Comparison of ENCODE assay signal across 8 mouse cellular contexts in the genomic region with DNA sequence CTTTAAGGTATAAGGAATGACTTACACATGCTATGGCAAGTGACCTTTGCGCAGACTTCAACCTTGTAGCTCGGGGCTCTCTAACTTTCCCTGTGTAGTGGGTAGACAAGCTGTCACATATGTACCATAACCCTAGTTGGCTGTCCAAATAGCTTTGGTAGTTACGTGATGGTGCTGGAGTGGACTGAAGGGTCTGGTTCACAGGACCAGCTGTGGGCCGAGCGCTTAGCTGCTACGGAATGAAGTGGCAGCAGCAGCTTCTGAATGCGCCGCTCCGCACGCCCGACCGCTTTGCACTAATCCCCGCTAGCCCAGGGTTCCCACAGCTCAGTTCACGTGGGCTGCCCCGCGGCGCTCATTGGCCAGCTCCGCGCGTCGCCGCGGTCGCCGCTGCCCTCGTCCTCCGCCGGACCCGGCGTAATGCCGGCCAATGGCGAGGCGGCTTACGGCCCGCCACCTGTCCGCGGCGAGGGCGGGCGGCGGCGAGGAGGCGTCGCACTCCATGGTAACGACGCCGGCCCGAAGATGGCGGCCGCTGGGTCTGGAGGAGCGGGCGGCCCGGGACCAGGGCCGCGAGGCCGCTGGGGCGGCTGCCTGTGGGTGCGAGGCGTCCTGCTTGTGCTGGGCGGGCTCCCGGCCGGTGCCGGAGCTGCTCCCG. TPM values are rescaled to one million over a fixed set of nuclear protein-coding genes. Genes with fewer than 3 reads are reported as not detected.
DNase-seq lines count a peak whose midpoint lies in the region; ATAC-seq and TF ChIP-seq lines count a peak whose summit lies in the region.

Lmln (plus strand) TSS at position 498 of the 658 bp plus-strand sequence.

- peak within 1 kb of the TSS; percentile 38; the same call in 1 of the 2 replicates for H3K27ac ChIP-seq in cortical plate, adult 2 months (ENCODE audit: insufficient read depth, low read length)

- no peak for TF ChIP-seq CTCF in cortical plate, adult 2 months (IDR thresholded peaks at IDR 0.05; ENCODE audit: extremely low read depth, insufficient read depth, low read length)

- peak; percentile 88 for DNase-seq in gastrocnemius, postnatal 10 days
- peak; percentile 84 for DNase-seq in induced T-regulatory cell, adult 2 months (ENCODE audit: low read depth)
- DNase-seq in left cerebral cortex, adult 9 months (ENCODE audit: low spot score in 2 of 2) = peak; percentile 70 to 87
- peak; percentile 88 for DNase-seq in right cerebral cortex, postnatal 14 days
- DNase-seq in urinary bladder, postnatal 36 days (ENCODE audit: low spot score in 2 of 2) = peak; percentile 73 to 89

- ATAC-seq in activated CD4-positive, CD25-positive, alpha-beta regulatory T cell, adult 4 months = peak; percentile 76
- peak; percentile 81 for ATAC-seq in megakaryocyte progenitor cell, adult 5-6 weeks (replicated peaks; ENCODE audit: poor library complexity)

- H3K4me1 ChIP-seq in cortical plate, adult 2 months (ENCODE audit: control insufficient read depth, insufficient read depth, low read length) = peaks cover 8% of the 10 kb centered on the region

- TF ChIP-seq POLR2A in cortical plate, adult 2 months (IDR thresholded peaks at IDR 0.05; ENCODE audit: extremely low read depth, insufficient read depth, low read length) = peak; percentile 91

- peak within 1 kb of the TSS; percentile 67 for H3K4me3 ChIP-seq in cortical plate, adult 2 months (ENCODE audit: insufficient read depth, low read length)

RNA-seq across cellular contexts. Expression of gene Lmln, which starts in this region (rescaled TPM):
- 1 to 10 TPM in 1 of 2 experiments, under 1 TPM in 1; 0.17 to 2.4 TPM for polyA plus RNA-seq in activated CD4-positive, CD25-positive, alpha-beta regulatory T cell, adult 4 months (2017; shearing (Covaris generic))
- 7.9 and 11.4 TPM in 2 replicates for polyA plus RNA-seq in cortical plate, adult 2 months (2012; rRNA removed)
- 1 to 10 TPM; 2.2 TPM for total RNA-seq in gastrocnemius, postnatal 10 days (2021)
- 1.4 and 2.0 TPM in 2 replicates for total RNA-seq in megakaryocyte progenitor cell, adult 5-6 weeks (2015)
- 2.4 and 4.6 TPM in 2 replicates for total RNA-seq in megakaryocyte progenitor cell, adult 5-6 weeks (2017)

Comparison
In these comparisons a context has a peak if more than half of its experiments do, and no peak if none do; other contexts are left out.
1. Peak in every context shown above with its lines: DNase-seq, ATAC-seq, H3K4me3 ChIP-seq and H3K27ac ChIP-seq.